Mouse (Mus musculus) heart, postnatal 0 days (tissue): ENCODE measurements around the gene Hoxb6.

ENCODE experiments used
- CTCF ChIP-seq: IDR thresholded peaks from 2 replicates; pipeline ENCODE4 v1.5.1; 2016; ENCODE audit warnings: antibody characterized with exemption, control low read depth, low read depth
- EP300 ChIP-seq: IDR thresholded peaks from 2 replicates; pipeline ENCODE4 v1.6.1; 2016; ENCODE audit warnings: antibody characterized with exemption, low read depth

GRCm38 (mm10) chr11:96346916-96347520 is 54.7 kb downstream of the Hoxb6 start:
- no peak for TF ChIP-seq EP300
- no peak for TF ChIP-seq CTCF
